Mouse (Mus musculus) heart, embryonic 10.5 days (tissue): Measurements from ENCODE around the gene Ap3b1. TPM values are rescaled to one million over a fixed set of nuclear protein-coding genes. Genes with fewer than 3 reads are reported as not detected.
A peak's percentile ranks its signal among the peaks of the same experiment; 100 is the strongest.

Experiments
- DNase-seq: peaks from one replicate; pipeline ENCODE4 v3.0.0-alpha.2; 2017; ENCODE audit warnings: low spot score
- H3K27ac ChIP-seq: fragments of 300-500 bp; sonication (generic); 2 replicates; pipeline ENCODE4 v1.5.1; 2016; ENCODE audit warnings: mild to moderate bottlenecking
- H3K27me3 ChIP-seq: fragments of 300-500 bp; sonication (generic); 2 replicates; pipeline ENCODE4 v1.6.1; 2016; ENCODE audit warnings: mild to moderate bottlenecking; ENCODE audit not compliant: poor library complexity, insufficient read depth, severe bottlenecking
- H3K36me3 ChIP-seq: fragments of 300-500 bp; sonication (generic); 2 replicates; pipeline ENCODE4 v1.6.1; 2016; ENCODE audit warnings: mild to moderate bottlenecking, moderate library complexity
- H3K4me1 ChIP-seq: fragments of 300-500 bp; sonication (generic); 2 replicates; pipeline ENCODE4 v1.6.1; 2016; ENCODE audit warnings: mild to moderate bottlenecking
- H3K4me3 ChIP-seq: fragments of 300-500 bp; sonication (generic); 2 replicates; pipeline ENCODE4 v1.5.1; 2016; ENCODE audit warnings: mild to moderate bottlenecking, moderate library complexity
- H3K9me3 ChIP-seq: fragments of 300-500 bp; sonication (generic); 2 replicates; pipeline ENCODE4 v1.6.1; 2016; ENCODE audit warnings: mild to moderate bottlenecking, moderate library complexity
- WGBS: fragments of 180-500 bp; shearing (Covaris S2); methylation state at CpG from one replicate; pipeline ENCODE4 v1.1.7; 2016; 5-methylcytosine and 5-hydroxymethylcytosine counted together
- polyA plus RNA-seq: library from polyadenylated mRNA; unstranded; fragments of >200 nt; fragmentation: Nextera tagmentation; extraction: Ambion mirVana; gene quantifications from 2 replicates; pipeline ENCODE4 v1.2.1, GENCODE M21; 2016

Ap3b1 gene
- polyA plus RNA-seq, 1 experiment from 2014 or later = 37.3 TPM

DNA sequence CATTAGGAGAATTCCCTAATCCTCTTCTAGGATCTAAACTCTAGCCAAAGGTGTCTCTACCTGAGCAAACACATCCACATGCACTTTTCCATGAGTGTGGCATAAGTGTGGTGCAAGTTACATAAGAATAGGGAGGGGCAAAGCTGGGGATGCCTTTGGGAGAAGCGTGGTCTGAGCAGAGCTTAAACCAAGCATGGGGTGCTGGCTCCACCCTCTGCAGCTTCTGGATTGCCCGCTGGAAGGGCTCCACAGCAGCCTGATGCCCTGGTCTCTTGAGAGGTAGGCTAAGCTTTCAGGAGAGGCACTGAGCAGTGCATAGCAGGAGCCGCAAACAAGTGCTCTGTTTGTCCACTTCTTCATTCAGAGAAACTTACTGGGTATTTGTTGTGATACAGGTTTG is 138.8 kb downstream of the Ap3b1 start:
- no peak for DNase-seq
- H3K4me3 ChIP-seq = no peak overlapping the region
- 85% methylated on average over 3 of the region's 3 CpGs for WGBS
- H3K36me3 ChIP-seq = peaks cover 29% of the 10 kb centered on the region
- no peaks in the 10 kb centered on the region for H3K27me3 ChIP-seq
- H3K9me3 ChIP-seq = no peaks in the 10 kb centered on the region
- H3K4me1 ChIP-seq = peaks cover 10% of the 10 kb centered on the region
- H3K27ac ChIP-seq = no peak overlapping the region

DNA sequence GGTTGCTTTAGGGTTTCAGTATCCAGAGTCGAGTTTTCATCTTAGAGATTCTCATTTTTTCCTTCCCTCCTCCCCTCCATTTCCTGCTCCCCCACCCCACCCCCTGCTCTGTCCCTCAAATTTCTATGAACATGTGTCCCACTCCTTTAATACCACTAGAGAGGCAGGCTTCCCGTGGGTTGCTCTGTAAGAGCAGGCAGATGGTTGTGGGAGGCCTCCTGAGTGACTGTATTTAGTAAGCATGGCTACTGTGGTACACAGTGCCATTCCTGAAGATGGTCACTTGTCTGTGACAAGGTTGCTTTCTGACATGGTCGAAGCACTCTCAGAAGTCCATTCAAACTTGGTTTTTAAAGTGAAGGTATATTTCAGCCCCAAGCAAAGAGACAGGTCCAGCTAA is 147.7 kb downstream of the Ap3b1 start:
- H3K27me3 ChIP-seq = no peaks in the 10 kb centered on the region
- no peak overlapping the region for H3K4me3 ChIP-seq
- no peak for DNase-seq
- H3K27ac ChIP-seq = no peak overlapping the region
- no peaks in the 10 kb centered on the region for H3K4me1 ChIP-seq
- H3K36me3 ChIP-seq = peaks cover 24% of the 10 kb centered on the region
- 94% methylated on average over 3 of the region's 3 CpGs for WGBS
- no peaks in the 10 kb centered on the region for H3K9me3 ChIP-seq

DNA sequence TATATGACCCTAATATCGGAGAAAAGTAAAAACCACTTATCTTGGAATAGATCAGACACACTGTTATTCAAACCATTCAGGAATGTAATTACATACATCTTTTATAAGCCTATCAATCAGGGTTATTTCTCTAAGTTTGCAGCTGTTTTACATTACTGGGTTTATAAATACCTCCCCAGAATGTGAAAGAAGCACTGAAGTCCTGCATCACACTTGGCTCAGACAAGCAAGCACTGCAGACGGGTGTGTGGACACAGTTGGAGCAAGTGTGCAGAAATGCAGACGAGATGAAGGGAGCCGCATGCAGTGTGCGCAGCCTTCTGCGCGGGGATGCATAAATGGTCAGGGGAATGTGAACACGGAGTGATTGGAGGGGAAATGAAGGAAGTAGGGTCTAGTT is 149.6 kb downstream of the Ap3b1 start:
- no peak overlapping the region for H3K27ac ChIP-seq
- DNase-seq = no peak
- peaks cover 24% of the 10 kb centered on the region for H3K36me3 ChIP-seq
- peaks cover 17% of the 10 kb centered on the region for H3K4me1 ChIP-seq
- H3K9me3 ChIP-seq = no peaks in the 10 kb centered on the region
- WGBS = 91% methylated on average over 8 of the region's 8 CpGs
- H3K27me3 ChIP-seq = no peaks in the 10 kb centered on the region
- no peak overlapping the region for H3K4me3 ChIP-seq

- H3K27me3 ChIP-seq = no peaks in the 10 kb centered on the region
- peaks cover 2% of the 10 kb centered on the region; the same call in 1 of the 2 replicates for H3K36me3 ChIP-seq
- peaks cover 39% of the 10 kb centered on the region for H3K4me1 ChIP-seq
- no peak overlapping the region for H3K4me3 ChIP-seq
- 29% methylated on average over 10 of the region's 10 CpGs for WGBS
- peak; percentile 88 for DNase-seq
- H3K27ac ChIP-seq = peak overlapping the region; percentile 67
- H3K9me3 ChIP-seq = no peaks in the 10 kb centered on the region
Measured at GRCm38 (mm10) chr13:94513157-94513767, 154.5 kb downstream of the Ap3b1 start.

GRCm38 (mm10) chr13:94513898-94514297 is 155.1 kb downstream of the Ap3b1 start:
- Histone ChIP-seq H3K27ac (peak overlapping the region; percentile 67), H3K36me3 (no peaks in the 10 kb centered on the region), H3K4me3 (0 out of 2 replicates have a peak overlapping the region, but pooled peaks have one; percentile 2), H3K27me3 (no peaks in the 10 kb centered on the region), H3K4me1 (peaks cover 45% of the 10 kb centered on the region), H3K9me3 (no peaks in the 10 kb centered on the region)
- DNase-seq = peak; percentile 86
- WGBS = 20% methylated on average over 9 of the region's 9 CpGs

DNA sequence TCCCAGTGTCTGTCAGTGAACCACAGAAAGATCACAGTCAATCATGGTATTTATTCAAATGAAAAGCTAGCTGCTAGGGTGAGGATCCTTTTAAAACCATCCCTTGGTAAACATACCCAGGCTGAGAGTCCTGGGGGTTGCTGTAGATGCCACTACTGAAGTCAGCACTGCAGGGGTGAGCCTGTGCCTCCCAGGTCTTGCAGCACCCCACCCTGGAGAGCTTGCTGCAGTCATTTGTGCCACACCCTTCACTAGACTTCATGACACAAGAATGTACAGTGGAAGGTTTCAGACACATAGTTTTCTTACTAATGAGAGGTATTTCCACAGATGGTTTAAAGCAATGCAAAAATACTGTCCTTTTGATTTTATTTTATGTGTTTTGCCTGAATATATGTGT is 156.2 kb downstream of the Ap3b1 start:
- Histone ChIP-seq H3K9me3 (no peaks in the 10 kb centered on the region), H3K27ac (peak overlapping the region; percentile 67), H3K4me3 (no peak overlapping the region), H3K4me1 (peaks cover 55% of the 10 kb centered on the region), H3K27me3 (no peaks in the 10 kb centered on the region), H3K36me3 (no peaks in the 10 kb centered on the region)
- DNase-seq = no peak

- no peaks in the 10 kb centered on the region for H3K36me3 ChIP-seq
- H3K27ac ChIP-seq = 0 out of 2 replicates have a peak overlapping the region, but pooled peaks have one; percentile 42
- WGBS = 83% methylated on average over 6 of the region's 6 CpGs
- H3K27me3 ChIP-seq = no peaks in the 10 kb centered on the region
- no peak for DNase-seq
- peaks cover 61% of the 10 kb centered on the region for H3K4me1 ChIP-seq
- H3K9me3 ChIP-seq = no peaks in the 10 kb centered on the region
- H3K4me3 ChIP-seq = no peak overlapping the region
Measured at GRCm38 (mm10) chr13:94516532-94516931, 157.8 kb downstream of the Ap3b1 start.

GRCm38 (mm10) chr13:94518176-94518575 is 159.4 kb downstream of the Ap3b1 start:
- WGBS = 83% methylated on average over 4 of the region's 4 CpGs
- H3K9me3 ChIP-seq = no peaks in the 10 kb centered on the region
- peaks cover 46% of the 10 kb centered on the region for H3K4me1 ChIP-seq
- H3K4me3 ChIP-seq = no peak overlapping the region
- DNase-seq = no peak
- H3K27ac ChIP-seq = no peak overlapping the region
- no peaks in the 10 kb centered on the region for H3K36me3 ChIP-seq
- no peaks in the 10 kb centered on the region for H3K27me3 ChIP-seq

DNA sequence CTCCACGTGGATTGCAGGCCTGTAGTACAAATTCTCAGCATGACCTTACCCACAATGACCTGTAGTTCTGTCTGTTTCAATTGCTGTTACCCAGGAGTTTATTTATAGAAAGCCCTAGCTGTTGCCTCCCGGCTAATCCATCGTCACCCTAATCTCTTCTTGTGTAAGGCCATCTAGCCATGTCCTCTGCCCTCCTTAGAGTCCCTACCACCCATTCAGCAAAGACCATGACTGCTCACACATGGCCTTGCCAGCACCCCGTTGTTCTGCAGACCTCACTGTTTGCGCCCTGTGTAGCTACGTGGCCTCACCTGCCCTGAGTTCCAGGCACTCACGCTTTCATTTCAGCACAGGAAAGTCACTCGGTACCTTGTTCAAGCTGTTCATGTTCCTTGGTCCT is 160.5 kb downstream of the Ap3b1 start:
- Histone ChIP-seq H3K27me3 (no peaks in the 10 kb centered on the region), H3K27ac (peak overlapping the region; percentile 82), H3K4me3 (no peak overlapping the region), H3K4me1 (peaks cover 35% of the 10 kb centered on the region), H3K36me3 (no peaks in the 10 kb centered on the region), H3K9me3 (no peaks in the 10 kb centered on the region)
- 64% methylated on average over 8 of the region's 8 CpGs for WGBS
- no peak for DNase-seq

DNA sequence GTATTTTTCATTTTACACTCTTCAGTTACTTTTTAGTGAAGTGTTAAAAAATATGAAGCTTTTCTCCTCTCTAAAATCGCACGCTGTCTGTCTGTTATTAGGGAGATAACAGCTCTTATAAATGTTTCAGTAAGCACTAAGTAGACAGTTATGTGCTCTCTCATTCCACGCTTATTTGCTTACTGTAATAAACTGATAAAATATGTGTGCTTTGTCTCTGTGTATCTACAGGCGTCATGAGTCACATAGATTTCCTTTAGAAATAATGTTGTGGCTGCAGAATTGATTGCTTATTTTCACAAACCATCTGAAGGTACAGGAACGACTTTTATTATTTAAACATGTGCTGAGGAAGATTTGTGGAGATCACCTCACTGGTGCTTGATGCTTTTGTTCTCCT is 164.5 kb downstream of the Ap3b1 start:
- DNase-seq = no peak
- Histone ChIP-seq H3K36me3 (peaks cover 4% of the 10 kb centered on the region; the same call in 1 of the 2 replicates), H3K4me3 (no peak overlapping the region), H3K4me1 (peaks cover 33% of the 10 kb centered on the region), H3K9me3 (no peaks in the 10 kb centered on the region), H3K27me3 (no peaks in the 10 kb centered on the region), H3K27ac (no peak overlapping the region)
- WGBS = 82% methylated on average over 5 of the region's 5 CpGs

DNA sequence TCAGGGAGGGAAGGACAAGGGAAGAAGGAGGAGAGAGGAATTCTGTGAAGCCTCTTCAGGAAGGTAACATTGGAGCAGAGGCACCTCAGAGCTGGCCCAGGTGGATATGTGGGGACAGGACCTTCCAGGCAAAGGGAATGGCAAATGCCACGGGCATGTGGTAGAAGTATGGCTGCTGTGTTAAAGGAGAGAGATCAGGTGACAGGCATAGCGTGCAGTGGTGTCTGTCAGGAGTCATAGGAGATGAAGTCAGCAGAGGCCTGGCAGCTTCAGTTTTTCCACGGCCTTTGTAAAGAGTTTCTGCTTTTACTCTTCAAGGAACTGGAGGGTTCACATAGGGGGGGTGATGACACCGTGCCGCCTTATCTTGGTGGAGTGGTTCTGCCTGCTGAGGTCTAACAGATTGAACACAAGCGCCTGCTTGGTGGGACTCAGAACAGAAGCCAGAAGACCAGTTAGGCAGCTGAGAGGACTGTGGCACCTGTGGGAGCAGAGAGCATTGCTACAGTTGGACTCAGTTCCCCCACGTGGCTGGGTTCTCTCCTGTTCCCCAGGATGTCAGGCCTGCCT is 166.0 kb downstream of the Ap3b1 start:
- Histone ChIP-seq H3K4me1 (peaks cover 18% of the 10 kb centered on the region), H3K27me3 (no peaks in the 10 kb centered on the region), H3K9me3 (no peaks in the 10 kb centered on the region), H3K36me3 (peaks cover 17% of the 10 kb centered on the region), H3K4me3 (no peak overlapping the region), H3K27ac (peak overlapping the region; percentile 49)
- WGBS = 29% methylated on average over 7 of the region's 7 CpGs
- peak; percentile 80 for DNase-seq

GRCm38 (mm10) chr13:94529138-94529537 is 170.4 kb downstream of the Ap3b1 start:
- peaks cover 10% of the 10 kb centered on the region for H3K4me1 ChIP-seq
- no peak for DNase-seq
- no peaks in the 10 kb centered on the region for H3K9me3 ChIP-seq
- peaks cover 21% of the 10 kb centered on the region for H3K36me3 ChIP-seq
- 93% methylated on average over 5 of the region's 5 CpGs for WGBS
- H3K4me3 ChIP-seq = no peak overlapping the region
- H3K27ac ChIP-seq = no peak overlapping the region
- no peaks in the 10 kb centered on the region for H3K27me3 ChIP-seq

- H3K36me3 ChIP-seq = peaks cover 14% of the 10 kb centered on the region
- H3K27ac ChIP-seq = no peak overlapping the region
- no peaks in the 10 kb centered on the region for H3K27me3 ChIP-seq
- H3K4me1 ChIP-seq = no peaks in the 10 kb centered on the region
- WGBS = 92% methylated on average over 8 of the region's 8 CpGs
- no peaks in the 10 kb centered on the region for H3K9me3 ChIP-seq
- no peak overlapping the region for H3K4me3 ChIP-seq
- DNase-seq = no peak
Measured at GRCm38 (mm10) chr13:94533516-94533915, 174.8 kb downstream of the Ap3b1 start.
